Mouse (Mus musculus) brain, adult 10 weeks (tissue): ENCODE results near the gene Ralgapa2. TPM values are rescaled to one million over a fixed set of nuclear protein-coding genes. Genes with fewer than 3 reads are reported as not detected.

Experiments
- polyA plus RNA-seq: library from polyadenylated mRNA; stranded (reverse); fragments of 350-450 nt; fragmentation: Illumina TruSeq; extraction: RNeasy Lipid Tissue Mini Kit (QIAGEN cat#74804); gene quantifications from one replicate; pipeline ENCODE4 v1.2.3, GENCODE M21; 2015; ENCODE audit warnings: low read depth, low replicate concordance

Gene Ralgapa2
- 7.6 TPM for polyA plus RNA-seq

GRCm38 (mm10) chr2:146511911-146512580 is at the start of gene Ralgapa2:
TSS of gene Ralgapa2 (minus strand) at chr2:146512344.

GRCm38 (mm10) chr2:146221076-146221928 is 290.8 kb downstream of the Ralgapa2 start, which contains the start of gene Insm1:
TSS of gene Insm1 (plus strand) at chr2:146221921.

